Mouse (Mus musculus) G1E (cell line): ENCODE results near the gene Hoxd9.

Source experiments
- CTCF ChIP-seq: IDR thresholded peaks from 2 replicates; pipeline ENCODE4 v1.5.1; 2012; ENCODE audit warnings: low read depth, low read length, inconsistent platforms, mixed read lengths
- GATA1 ChIP-seq: IDR thresholded peaks from 2 replicates; pipeline ENCODE4 v1.6.1; 2012; ENCODE audit warnings: borderline replicate concordance, low read length, inconsistent platforms, mixed read lengths
- GATA2 ChIP-seq: IDR thresholded peaks from 2 replicates; pipeline ENCODE4 v1.6.1; 2012; ENCODE audit warnings: low read depth, low read length, inconsistent platforms, borderline replicate concordance

DNA sequence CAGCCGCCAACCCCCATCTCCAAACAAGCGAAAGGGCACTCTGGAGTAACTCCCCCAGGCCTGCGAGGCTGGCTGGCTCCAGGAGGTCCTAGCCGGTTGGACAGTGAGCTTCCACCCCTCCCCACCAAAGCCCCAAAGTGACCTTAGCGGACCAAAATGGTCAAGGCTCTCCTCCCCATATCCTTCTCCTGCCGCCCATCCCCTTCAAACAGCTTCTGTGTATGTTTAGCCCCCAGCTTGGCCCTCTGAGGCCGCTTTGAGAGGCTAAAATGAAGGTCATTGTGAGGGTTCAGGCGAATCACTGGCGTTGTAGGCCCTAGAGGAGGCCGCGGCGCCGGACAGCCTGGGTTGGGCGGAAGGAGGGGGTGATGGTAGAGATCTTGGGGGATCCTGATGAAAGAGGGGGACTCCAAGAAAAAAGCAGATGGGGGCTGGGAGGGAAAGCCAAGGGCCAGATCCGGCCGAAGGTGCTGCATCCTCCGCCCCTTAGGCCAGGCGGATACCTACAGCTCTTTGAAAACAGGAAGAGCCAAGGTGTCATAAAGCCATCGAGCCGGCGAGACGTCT lies 3.1 kb downstream of the Hoxd9 start:
- no peak for TF ChIP-seq GATA2
- TF ChIP-seq CTCF: no peak
- no peak for TF ChIP-seq GATA1
